Mouse (Mus musculus): ENCODE measurements around the gene Zcchc24. TPM values are rescaled to one million over a fixed set of nuclear protein-coding genes. Genes with fewer than 3 reads are reported as not detected.

Zcchc24 gene
- polyA plus RNA-seq, 1 experiment from 2014 or later, result 12.3 TPM

DNA sequence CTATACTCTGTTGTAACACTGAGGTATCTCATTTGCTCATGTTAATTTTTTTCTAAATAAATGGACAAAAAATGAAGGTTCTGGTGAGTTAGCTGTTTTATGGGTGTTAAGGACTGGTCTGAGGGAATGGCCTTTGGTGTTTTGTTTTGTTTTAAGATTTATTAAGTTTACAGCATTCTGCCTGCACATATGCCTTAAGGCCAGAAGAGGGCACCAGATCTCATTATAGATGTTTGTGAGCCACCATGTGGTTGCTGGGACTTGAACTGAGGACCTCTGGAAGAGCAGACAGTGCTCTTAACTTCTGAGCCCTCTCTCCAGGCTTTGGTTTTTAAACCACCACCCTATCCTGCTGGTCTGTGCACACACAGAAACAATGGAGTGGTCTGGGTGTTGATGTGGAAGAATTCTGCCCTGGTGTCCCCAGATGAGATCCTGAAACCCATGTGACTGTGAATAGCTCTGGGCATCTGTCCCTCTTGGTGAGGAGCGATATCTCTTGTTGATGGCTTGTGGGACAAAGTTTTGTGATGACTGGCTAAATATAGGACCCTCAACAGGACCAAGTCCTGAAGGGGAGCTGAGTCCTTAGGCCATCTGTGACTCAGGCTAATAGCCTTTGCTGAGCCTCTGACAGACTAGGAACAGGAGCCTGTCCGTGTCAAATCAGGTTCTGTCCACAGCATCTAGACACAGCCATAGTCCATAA is 102.0 kb downstream of the Zcchc24 start:
- H3K4me2 ChIP-seq (replicated peaks), result no peak overlapping the region
- no peaks in the 10 kb centered on the region for H3K9me3 ChIP-seq
- no peak overlapping the region for H3K4me3 ChIP-seq
- no peak for ATAC-seq (replicated peaks)
- H3K4me1 ChIP-seq, result no peaks in the 10 kb centered on the region
- H3K36me3 ChIP-seq, result peaks cover 42% of the 10 kb centered on the region
- no peak overlapping the region for H3K9ac ChIP-seq (replicated peaks)
- H3K27me3 ChIP-seq, result no peaks in the 10 kb centered on the region
- 83% methylated on average over 2 of the region's 2 CpGs for WGBS
- no peak overlapping the region for H3K27ac ChIP-seq (replicated peaks)

GRCm38 (mm10) chr14:25665314-25665970 is 103.4 kb downstream of the Zcchc24 start:
- ATAC-seq (replicated peaks), result no peak
- Histone ChIP-seq H3K4me1 (no peaks in the 10 kb centered on the region), H3K9ac (replicated peaks) (no peak overlapping the region), H3K36me3 (peaks cover 55% of the 10 kb centered on the region), H3K27ac (replicated peaks) (peak overlapping the region; percentile 52), H3K4me3 (no peak overlapping the region), H3K27me3 (no peaks in the 10 kb centered on the region), H3K4me2 (replicated peaks) (no peak overlapping the region), H3K9me3 (no peaks in the 10 kb centered on the region)
- WGBS, result 67% methylated on average over 19 of the region's 19 CpGs

GRCm38 (mm10) chr14:25664310-25664695 is 104.5 kb downstream of the Zcchc24 start:
- no peak overlapping the region for H3K9ac ChIP-seq (replicated peaks)
- no peaks in the 10 kb centered on the region for H3K9me3 ChIP-seq
- no peak overlapping the region for H3K4me3 ChIP-seq
- ATAC-seq (replicated peaks), result no peak
- no peaks in the 10 kb centered on the region for H3K4me1 ChIP-seq
- H3K36me3 ChIP-seq, result peaks cover 65% of the 10 kb centered on the region
- WGBS, result 78% methylated on average over 7 of the region's 7 CpGs
- peak overlapping the region; percentile 55 for H3K27ac ChIP-seq (replicated peaks)
- no peak overlapping the region for H3K4me2 ChIP-seq (replicated peaks)
- H3K27me3 ChIP-seq, result no peaks in the 10 kb centered on the region

DNA sequence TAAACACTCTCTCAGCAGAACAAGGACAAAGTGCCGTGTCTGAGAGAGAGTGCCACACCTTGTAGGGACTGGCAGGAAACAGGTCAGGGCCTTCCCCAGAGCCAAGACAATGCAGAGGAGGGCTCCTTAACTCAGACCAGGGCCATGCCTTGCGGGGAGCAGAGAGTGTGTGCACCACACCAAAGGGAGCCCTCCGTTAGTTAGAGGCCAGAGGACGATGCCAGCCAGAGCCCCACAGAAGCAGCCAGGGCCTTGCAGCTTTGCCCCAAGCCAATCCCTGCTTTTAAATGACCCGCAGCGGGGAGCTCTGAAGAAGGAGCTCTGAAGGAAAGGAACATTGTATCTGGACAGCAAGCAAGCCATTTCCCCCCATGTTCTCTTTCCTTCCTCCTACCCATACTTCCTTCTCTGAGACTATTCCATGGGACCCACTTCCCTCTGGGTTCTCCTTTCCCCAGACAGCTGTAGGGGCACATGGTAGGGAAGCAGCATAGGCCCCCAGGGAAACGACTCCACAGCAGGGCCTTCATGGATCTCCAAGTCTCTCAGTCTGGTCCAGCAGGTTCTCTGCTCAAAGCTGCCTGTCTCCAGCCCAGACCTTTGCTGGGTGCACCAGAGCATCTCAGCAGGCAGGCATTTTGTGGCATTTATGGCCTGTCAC is 105.1 kb downstream of the Zcchc24 start:
- Histone ChIP-seq H3K9ac (replicated peaks) (no peak overlapping the region), H3K27ac (replicated peaks) (peak overlapping the region; percentile 55), H3K27me3 (no peaks in the 10 kb centered on the region), H3K4me1 (no peaks in the 10 kb centered on the region), H3K4me3 (no peak overlapping the region), H3K9me3 (no peaks in the 10 kb centered on the region), H3K36me3 (peaks cover 70% of the 10 kb centered on the region), H3K4me2 (replicated peaks) (no peak overlapping the region)
- ATAC-seq (replicated peaks), result no peak
- WGBS, result 85% methylated on average over 7 of the region's 7 CpGs

Other genes with a start within 250 kb of the Zcchc24 start
- gene Ppif, start 74.9 kb downstream of the Zcchc24 start, polyA plus RNA-seq (2015; fragmentation: Nextera tagmentation; extraction: Ambion mirVana), result 21.5 and 24.3 TPM in 2 replicates
- gene Anxa11, start 73.1 kb upstream of the Zcchc24 start, polyA plus RNA-seq (2015; fragmentation: Nextera tagmentation; extraction: Ambion mirVana), result 1.7 and 1.8 TPM in 2 replicates
- not detected in 2 replicates for gene Plac9a, start 134.1 kb upstream of the Zcchc24 start, polyA plus RNA-seq (2015; fragmentation: Nextera tagmentation; extraction: Ambion mirVana)
- gene Tmem254a, start 158.6 kb upstream of the Zcchc24 start, polyA plus RNA-seq (2015; fragmentation: Nextera tagmentation; extraction: Ambion mirVana), result 1.6 and 2.0 TPM in 2 replicates
- gene Cphx1, start 169.3 kb upstream of the Zcchc24 start, polyA plus RNA-seq (2015; fragmentation: Nextera tagmentation; extraction: Ambion mirVana), result not detected in 2 replicates
- 2.1 and 3.4 TPM in 2 replicates for gene Duxbl1, start 209.5 kb upstream of the Zcchc24 start, polyA plus RNA-seq (2015; fragmentation: Nextera tagmentation; extraction: Ambion mirVana)

All from forebrain, embryonic 15.5 days (tissue).